Mouse (Mus musculus) hindbrain, embryonic 13.5 days (tissue): ENCODE data around the gene 6430628N08Rik. TPM values are rescaled to one million over a fixed set of nuclear protein-coding genes. Genes with fewer than 3 reads are reported as not detected.
A peak's percentile ranks its signal among the peaks of the same experiment; 100 is the strongest.

Source experiments
- ATAC-seq: fragments of 200-750 bp; cut with Nextera tagmentation; 2 replicates; pipeline ENCODE4 v1.8.0; 2017; ENCODE audit warnings: moderate TSS enrichment; ENCODE audit not compliant: low FRiP score
- H3K27ac ChIP-seq: fragments of 300-500 bp; sonication (generic); 2 replicates; pipeline ENCODE4 v1.5.1; 2015; ENCODE audit warnings: inconsistent platforms, mild to moderate bottlenecking, moderate library complexity
- H3K27me3 ChIP-seq: fragments of 300-500 bp; sonication (generic); 2 replicates; pipeline ENCODE4 v1.6.1; 2015; ENCODE audit warnings: mild to moderate bottlenecking, inconsistent platforms
- H3K36me3 ChIP-seq: fragments of 300-500 bp; sonication (generic); 2 replicates; pipeline ENCODE4 v1.6.1; 2015; ENCODE audit warnings: mild to moderate bottlenecking, inconsistent platforms
- H3K4me1 ChIP-seq: fragments of 300-500 bp; sonication (generic); replicated peaks from 2 replicates; pipeline ENCODE4 v1.6.1; 2015; ENCODE audit warnings: inconsistent platforms
- H3K4me2 ChIP-seq: fragments of 300-500 bp; sonication (generic); 2 replicates; pipeline ENCODE4 v1.6.1; 2015; ENCODE audit warnings: inconsistent platforms, mild to moderate bottlenecking, moderate library complexity
- H3K4me3 ChIP-seq: fragments of 300-500 bp; sonication (generic); 2 replicates; pipeline ENCODE4 v1.5.1; 2015; ENCODE audit warnings: mild to moderate bottlenecking, inconsistent platforms
- H3K9ac ChIP-seq: fragments of 300-500 bp; sonication (generic); 2 replicates; pipeline ENCODE4 v1.6.1; 2015; ENCODE audit warnings: mild to moderate bottlenecking, inconsistent platforms
- H3K9me3 ChIP-seq: fragments of 300-500 bp; sonication (generic); 2 replicates; pipeline ENCODE4 v1.6.1; 2016; ENCODE audit warnings: inconsistent platforms
- WGBS: fragments of 180-500 bp; shearing (Covaris S2); methylation state at CpG from one replicate; pipeline ENCODE4 v1.1.7; 2015; 5-methylcytosine and 5-hydroxymethylcytosine counted together
- polyA plus RNA-seq: library from polyadenylated mRNA; unstranded; fragments of >200 nt; fragmentation: Nextera tagmentation; extraction: Ambion mirVana; gene quantifications from 2 replicates; pipeline ENCODE4 v1.2.1, GENCODE M21; 2015

The 6430628N08Rik gene
- polyA plus RNA-seq, 1 experiment from 2014 or later: 0.30 TPM

GRCm38 (mm10) chr4:115923262-115923880 lies 32.9 kb downstream of the 6430628N08Rik start:
- H3K36me3 ChIP-seq: no peaks in the 10 kb centered on the region
- no peak overlapping the region for H3K4me2 ChIP-seq
- peaks cover 84% of the 10 kb centered on the region for H3K27me3 ChIP-seq
- no peak overlapping the region for H3K9ac ChIP-seq
- H3K4me1 ChIP-seq: 0 out of 2 replicates have a peak, but pooled peaks cover 3% of the 10 kb centered on the region
- no peak overlapping the region for H3K27ac ChIP-seq
- peak; percentile 39; the same call in 1 of the 2 replicates for ATAC-seq
- H3K4me3 ChIP-seq: no peak overlapping the region
- no peaks in the 10 kb centered on the region for H3K9me3 ChIP-seq
- 75% methylated on average over 16 of the region's 16 CpGs for WGBS

- WGBS: 64% methylated on average over 7 of the region's 7 CpGs
- Histone ChIP-seq H3K4me1 (peaks cover 12% of the 10 kb centered on the region), H3K4me2 (no peak overlapping the region), H3K4me3 (no peak overlapping the region), H3K9ac (no peak overlapping the region), H3K27ac (no peak overlapping the region), H3K36me3 (no peaks in the 10 kb centered on the region), H3K9me3 (no peaks in the 10 kb centered on the region), H3K27me3 (peaks cover 85% of the 10 kb centered on the region)
- ATAC-seq: no peak
These were observed 37.2 kb downstream of the 6430628N08Rik start for GRCm38 (mm10) chr4:115927637-115928036.

GRCm38 (mm10) chr4:115931556-115932088 lies 41.2 kb downstream of the 6430628N08Rik start:
- Histone ChIP-seq H3K27me3 (peaks cover 98% of the 10 kb centered on the region), H3K4me1 (peaks cover 25% of the 10 kb centered on the region), H3K36me3 (no peaks in the 10 kb centered on the region), H3K27ac (no peak overlapping the region), H3K4me2 (no peak overlapping the region), H3K4me3 (no peak overlapping the region), H3K9me3 (no peaks in the 10 kb centered on the region), H3K9ac (no peak overlapping the region)
- ATAC-seq: peak; percentile 55; the same call in 1 of the 2 replicates
- WGBS: 35% methylated on average over 13 of the region's 13 CpGs

- ATAC-seq: no peak
- Histone ChIP-seq H3K4me3 (peak overlapping the region; percentile 34), H3K4me1 (peaks cover 43% of the 10 kb centered on the region), H3K9me3 (no peaks in the 10 kb centered on the region), H3K4me2 (peak overlapping the region; percentile 40), H3K27ac (no peak overlapping the region), H3K36me3 (no peaks in the 10 kb centered on the region), H3K9ac (no peak overlapping the region), H3K27me3 (peaks cover 97% of the 10 kb centered on the region)
- under 1% methylated on average over 36 of the region's 36 CpGs for WGBS
These were observed 45.5 kb downstream of the 6430628N08Rik start for GRCm38 (mm10) chr4:115935835-115936581.

- H3K27me3 ChIP-seq: peaks cover 97% of the 10 kb centered on the region
- no peaks in the 10 kb centered on the region for H3K9me3 ChIP-seq
- WGBS: under 1% methylated on average over 20 of the region's 20 CpGs
- H3K4me3 ChIP-seq: peak overlapping the region; percentile 34
- no peaks in the 10 kb centered on the region for H3K36me3 ChIP-seq
- peak overlapping the region; percentile 30; the same call in 1 of the 2 replicates for H3K27ac ChIP-seq
- peak overlapping the region; percentile 40 for H3K4me2 ChIP-seq
- peak; percentile 33; the same call in 1 of the 2 replicates for ATAC-seq
- H3K9ac ChIP-seq: 0 out of 2 replicates have a peak overlapping the region, but pooled peaks have one; percentile 39
- H3K4me1 ChIP-seq: peaks cover 40% of the 10 kb centered on the region
These were observed 46.2 kb downstream of the 6430628N08Rik start for GRCm38 (mm10) chr4:115936646-115937045.

- Histone ChIP-seq H3K4me1 (peaks cover 35% of the 10 kb centered on the region), H3K9me3 (no peaks in the 10 kb centered on the region), H3K27ac (peak overlapping the region; percentile 30; the same call in 1 of the 2 replicates), H3K27me3 (peaks cover 97% of the 10 kb centered on the region), H3K4me2 (peak overlapping the region; percentile 40), H3K4me3 (peak overlapping the region; percentile 34), H3K36me3 (no peaks in the 10 kb centered on the region), H3K9ac (0 out of 2 replicates have a peak overlapping the region, but pooled peaks have one; percentile 39)
- 2% methylated on average over 19 of the region's 19 CpGs for WGBS
- ATAC-seq: no peak
These were observed 46.9 kb downstream of the 6430628N08Rik start for GRCm38 (mm10) chr4:115937061-115937976.

- ATAC-seq: no peak
- 1% methylated on average over 37 of the region's 37 CpGs for WGBS
- Histone ChIP-seq H3K36me3 (no peaks in the 10 kb centered on the region), H3K9me3 (no peaks in the 10 kb centered on the region), H3K27ac (no peak overlapping the region), H3K4me2 (peak overlapping the region; percentile 50), H3K9ac (no peak overlapping the region), H3K27me3 (peaks cover 97% of the 10 kb centered on the region), H3K4me3 (peak overlapping the region; percentile 34), H3K4me1 (peaks cover 37% of the 10 kb centered on the region)
These were observed 48.1 kb downstream of the 6430628N08Rik start for GRCm38 (mm10) chr4:115938276-115939160.

- H3K9ac ChIP-seq: no peak within 1 kb of the TSS; the same call in 1 of the 2 replicates
- ATAC-seq: no peak
These were observed 49.0 kb downstream of the 6430628N08Rik start, which contains the start of gene Dmbx1 for GRCm38 (mm10) chr4:115939295-115940102. Dmbx1 (minus strand) TSS chr4:115939926.

GRCm38 (mm10) chr4:115940681-115941080 lies 50.2 kb downstream of the 6430628N08Rik start:
- H3K36me3 ChIP-seq: no peaks in the 10 kb centered on the region
- ATAC-seq: no peak
- no peak overlapping the region for H3K27ac ChIP-seq
- no peak overlapping the region for H3K4me2 ChIP-seq
- WGBS: 3% methylated on average over 3 of the region's 3 CpGs
- no peak overlapping the region for H3K9ac ChIP-seq
- no peak overlapping the region for H3K4me3 ChIP-seq
- H3K27me3 ChIP-seq: peaks cover 98% of the 10 kb centered on the region
- H3K4me1 ChIP-seq: peaks cover 37% of the 10 kb centered on the region
- no peaks in the 10 kb centered on the region for H3K9me3 ChIP-seq

More at GRCm38 (mm10) chr4:115939295-115940102, 49.0 kb downstream of the 6430628N08Rik start, which contains the start of gene Dmbx1:
- Histone ChIP-seq H3K9me3 (no peaks in the 10 kb centered on the region), H3K4me3 (peak within 1 kb of the TSS; percentile 34), H3K27ac (no peak within 1 kb of the TSS), H3K27me3 (peaks cover 97% of the 10 kb centered on the region), H3K4me2 (peak within 1 kb of the TSS; percentile 50), H3K36me3 (no peaks in the 10 kb centered on the region), H3K4me1 (peaks cover 44% of the 10 kb centered on the region)
- WGBS: under 1% methylated on average over 71 of the region's 71 CpGs

- H3K27ac ChIP-seq: no peak overlapping the region
- no peak overlapping the region for H3K4me3 ChIP-seq
- no peak overlapping the region for H3K9ac ChIP-seq
- H3K36me3 ChIP-seq: no peaks in the 10 kb centered on the region
- WGBS: 4% methylated on average over 9 of the region's 9 CpGs
- H3K9me3 ChIP-seq: no peaks in the 10 kb centered on the region
- H3K27me3 ChIP-seq: peaks cover 98% of the 10 kb centered on the region
- ATAC-seq: no peak
- H3K4me1 ChIP-seq: peaks cover 31% of the 10 kb centered on the region
- H3K4me2 ChIP-seq: no peak overlapping the region
These were observed 50.9 kb downstream of the 6430628N08Rik start for GRCm38 (mm10) chr4:115941242-115941820.
